Mouse (Mus musculus) ES-Bruce4 (cell line): Measurements from ENCODE around the gene Fam206a.

Experiments
- CTCF ChIP-seq: IDR thresholded peaks from one replicate; pipeline ENCODE4 v1.8.1; 2011; ENCODE audit warnings: low read depth, low read length
- EP300 ChIP-seq: IDR thresholded peaks from 2 replicates; pipeline ENCODE4 v1.6.1; 2011; ENCODE audit warnings: low read depth, low read length; ENCODE audit not compliant: insufficient read depth

DNA sequence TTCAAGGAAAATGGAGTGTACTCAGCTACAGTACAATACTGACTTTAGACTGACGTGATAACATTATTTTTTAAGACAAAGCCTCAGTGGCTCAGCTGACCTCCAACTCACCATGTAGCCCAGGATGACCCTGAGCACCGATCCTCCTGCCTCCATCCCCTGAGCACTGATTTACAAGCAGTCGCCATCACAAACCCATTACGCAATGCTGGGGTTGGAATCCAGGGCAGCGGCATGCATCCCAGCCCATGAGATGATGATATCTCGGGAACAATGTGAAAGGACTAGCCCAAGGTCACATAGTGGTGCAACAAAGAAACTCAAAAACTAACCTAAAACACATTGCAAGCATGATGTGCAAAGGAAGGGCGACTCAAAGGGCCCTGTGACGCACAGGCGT lies 22.1 kb downstream of the Fam206a start:
- TF ChIP-seq CTCF (no peak), EP300 (no peak)
